Mouse (Mus musculus) thymus, postnatal 36 days (tissue): ENCODE measurements around the gene Fam186b.

ENCODE experiments used
- DNase-seq, 2 experiments: peaks; one replicate each; pipeline ENCODE4 v3.0.0; 2022; ENCODE audit warnings: mixed read lengths in 2 of 2

Fam186b gene

DNA sequence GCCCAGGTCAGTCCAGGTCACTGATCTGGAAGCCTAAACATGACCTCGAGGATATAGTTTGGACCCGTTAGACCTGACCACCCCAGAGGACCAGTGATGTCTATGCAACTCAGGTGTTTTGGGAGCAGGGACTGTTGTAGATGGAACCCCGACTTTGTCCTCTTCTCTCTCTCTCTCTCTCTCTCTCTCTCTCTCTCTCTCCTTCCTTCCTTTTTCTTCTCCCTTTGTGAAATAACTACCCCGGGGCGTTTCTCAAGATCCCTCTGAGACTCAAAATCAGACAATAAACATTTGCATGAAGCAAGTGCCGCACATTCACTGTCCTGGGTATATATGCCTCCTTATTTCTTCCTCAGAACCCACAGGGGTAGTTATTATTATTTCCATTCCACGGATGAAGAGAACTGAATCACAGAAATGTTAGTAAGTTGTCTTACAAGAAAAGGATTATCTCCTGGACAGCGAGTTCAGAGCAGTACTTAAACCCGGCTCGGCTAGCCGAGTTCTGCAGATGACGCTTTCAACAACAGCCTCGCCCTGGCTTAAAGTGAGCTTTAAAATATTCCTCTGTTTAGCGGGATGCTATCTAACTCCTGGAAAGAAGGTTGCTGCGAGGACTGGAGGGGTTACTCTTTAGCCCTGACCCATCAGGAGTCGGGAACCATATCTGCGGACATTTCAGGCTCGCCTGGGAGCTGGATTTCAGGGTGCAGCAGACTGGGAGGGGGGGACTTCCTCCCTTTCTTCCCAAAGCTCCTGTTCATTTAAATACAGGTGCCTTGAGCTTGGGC, 72.7 kb downstream of the Fam186b start:
- no peak for DNase-seq

- DNase-seq: no peak
Observed at GRCm38 (mm10) chr15:99221315-99221952, 74.3 kb downstream of the Fam186b start.
